Mouse (Mus musculus) ES-E14 (cell line): ENCODE measurements around the gene Gtsf1l. TPM values are rescaled to one million over a fixed set of nuclear protein-coding genes. Genes with fewer than 3 reads are reported as not detected.

ENCODE experiments used
- DNase-seq: peaks from one replicate; pipeline ENCODE4 v3.0.0-alpha.2; 2013; ENCODE audit warnings: low read depth, low spot score
- H3K27ac ChIP-seq: 2 replicates; pipeline ENCODE4 v1.5.1; 2012; ENCODE audit warnings: low read depth, mild to moderate bottlenecking, low read length, moderate library complexity, mixed read lengths; ENCODE audit not compliant: poor library complexity, insufficient read depth, severe bottlenecking
- H3K36me3 ChIP-seq: 2 replicates; pipeline ENCODE4 v1.6.1; 2012; ENCODE audit warnings: mild to moderate bottlenecking, low read length, moderate library complexity, mixed read lengths; ENCODE audit not compliant: control insufficient read depth, poor library complexity, insufficient read depth, severe bottlenecking
- H3K4me1 ChIP-seq, 2 experiments: fragments of 150-350 bp in 1 of 2; sonication (generic) in 1 of 2; 2 replicates each; pipeline ENCODE4 v1.6.1; 2012; ENCODE audit warnings: low read length in 2 of 2, mild to moderate bottlenecking in 1 of 2, mixed read lengths in 1 of 2; ENCODE audit not compliant: control insufficient read depth in 2 of 2, insufficient read depth in 2 of 2, poor library complexity in 1 of 2
- H3K4me3 ChIP-seq, 2 experiments: fragments of 150-350 bp in 1 of 2; sonication (generic) in 1 of 2; 2 replicates each; pipeline ENCODE4 v1.5.1; 2012; ENCODE audit warnings: low read length in 2 of 2, low read depth in 1 of 2, mild to moderate bottlenecking in 1 of 2, mixed read lengths in 1 of 2; ENCODE audit not compliant: insufficient read depth in 1 of 2, poor library complexity in 1 of 2, severe bottlenecking in 1 of 2
- H3K9ac ChIP-seq: 2 replicates; pipeline ENCODE4 v1.6.1; 2012; ENCODE audit warnings: low read depth, mild to moderate bottlenecking, low read length, mixed read lengths; ENCODE audit not compliant: poor library complexity, insufficient read depth, severe bottlenecking
- H3K9me3 ChIP-seq: fragments of 150-350 bp; sonication (generic); 2 replicates; pipeline ENCODE4 v1.6.1; 2012; ENCODE audit warnings: low read depth, mild to moderate bottlenecking, low read length; ENCODE audit not compliant: control insufficient read depth, insufficient read depth
- CHD2 ChIP-seq: IDR thresholded peaks from 2 replicates; pipeline ENCODE4 v1.6.1; 2014; ENCODE audit warnings: mild to moderate bottlenecking, low read depth, low read length, inconsistent platforms
- HCFC1 ChIP-seq: IDR thresholded peaks from 2 replicates; pipeline ENCODE4 v1.6.1; 2012; ENCODE audit warnings: low read length, inconsistent platforms, borderline replicate concordance; ENCODE audit not compliant: insufficient read depth
- MAFK ChIP-seq: IDR thresholded peaks from 2 replicates; pipeline ENCODE4 v1.6.1; 2014; ENCODE audit warnings: mild to moderate bottlenecking, low read depth, low read length, inconsistent platforms; ENCODE audit not compliant: insufficient read depth
- ZC3H11A ChIP-seq: IDR thresholded peaks from 2 replicates; pipeline ENCODE4 v1.6.1; 2012; ENCODE audit warnings: low read depth, mild to moderate bottlenecking, inconsistent platforms, low read length, borderline replicate concordance
- ZNF384 ChIP-seq: IDR thresholded peaks from 2 replicates; pipeline ENCODE4 v1.6.1; 2012; ENCODE audit warnings: low read depth, low read length, inconsistent platforms
- in situ Hi-C, 2 experiments: fragments of 600-800 bp; cut with MboI; formaldehyde crosslinking; loops; one replicate each; pipeline ENCODE4 v1.15.1; 2025; ENCODE audit warnings: low sequenced_read_pairs in 2 of 2, inconsistent platforms in 1 of 2; ENCODE audit not compliant: unreplicated experiment in 2 of 2
- total RNA-seq: library from RNA; depleted of rRNA; stranded (reverse); fragments of 300-350 nt; gene quantifications from 2 replicates; pipeline ENCODE4 v1.2.3, GENCODE M21; 2012

The Gtsf1l gene
- total RNA-seq, 1 experiment, result 25.7 TPM

DNA sequence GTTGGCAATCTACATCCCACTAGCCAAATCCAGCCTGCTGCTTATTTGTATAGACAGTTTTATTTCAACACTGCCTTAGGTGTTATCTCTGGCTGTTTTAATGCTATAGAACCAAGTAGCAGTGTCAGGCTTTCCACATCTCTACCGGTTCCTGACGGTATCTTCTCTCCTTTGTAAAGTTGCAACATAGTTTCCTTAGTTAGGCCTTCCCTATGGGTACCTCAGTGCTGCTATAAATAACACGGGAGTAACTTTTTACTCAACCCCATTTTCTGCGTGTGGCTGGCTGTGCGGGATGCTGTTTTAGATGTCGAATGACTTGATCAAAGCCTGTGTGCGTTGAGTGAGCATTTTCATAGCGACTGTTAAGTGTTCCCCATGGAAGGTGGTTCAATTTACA lies 1.1 kb downstream of the Gtsf1l start:
- Histone ChIP-seq H3K27ac (no peak overlapping the region), H3K9me3 (no peaks in the 10 kb centered on the region), H3K9ac (no peak overlapping the region), H3K4me1 (peaks cover 0 to 11% of the 10 kb centered on the region in 2 experiments; a peak in 1 of 4 replicates), H3K4me3 (no peak overlapping the region), H3K36me3 (peaks cover 30% of the 10 kb centered on the region)
- in situ Hi-C loops, result no loop called here
- no peak for DNase-seq
- TF ChIP-seq ZNF384, result no peak
- no peak for TF ChIP-seq CHD2
- no peak for TF ChIP-seq ZC3H11A
- no peak for TF ChIP-seq MAFK
- no peak for TF ChIP-seq HCFC1

DNA sequence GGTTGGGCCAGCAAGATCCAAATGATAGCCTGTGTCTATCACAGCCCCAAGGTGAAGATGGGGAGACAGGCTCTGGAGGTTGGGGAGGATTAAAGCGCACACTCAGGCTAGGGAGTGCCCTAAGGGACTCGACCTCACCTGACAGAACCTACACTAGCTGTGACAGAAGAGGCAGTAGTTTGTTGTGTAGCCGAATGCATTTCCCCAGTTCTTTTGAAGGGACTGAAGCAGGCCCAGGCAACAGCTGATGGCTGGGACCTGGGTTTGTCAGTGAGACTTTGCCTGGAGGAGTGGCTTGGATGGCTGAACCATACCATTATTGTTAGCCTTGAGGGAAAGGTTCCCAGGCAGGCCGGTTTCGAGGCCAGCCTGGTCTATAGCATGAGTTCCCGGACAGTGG lies 2.6 kb downstream of the Gtsf1l start:
- no peak for DNase-seq
- in situ Hi-C loops, result no loop called here
- H3K27ac ChIP-seq, result peak overlapping the region; percentile 56
- peaks cover 39% of the 10 kb centered on the region for H3K36me3 ChIP-seq
- H3K4me3 ChIP-seq, result no peak overlapping the region
- TF ChIP-seq ZNF384 (no peak), MAFK (no peak), CHD2 (no peak), ZC3H11A (no peak), HCFC1 (no peak)
- no peak overlapping the region for H3K9ac ChIP-seq
- no peaks in the 10 kb centered on the region for H3K9me3 ChIP-seq
- H3K4me1 ChIP-seq, result peaks cover 0 to 15% of the 10 kb centered on the region in 2 experiments; a peak in 1 of 4 replicates

GRCm38 (mm10) chr2:163084519-163084918 lies 3.1 kb downstream of the Gtsf1l start:
- no peak for TF ChIP-seq HCFC1
- TF ChIP-seq ZNF384, result no peak
- no peak for TF ChIP-seq ZC3H11A
- TF ChIP-seq MAFK, result no peak
- TF ChIP-seq CHD2, result no peak
- in situ Hi-C loops, result no loop called here
- H3K9ac ChIP-seq, result no peak overlapping the region

GRCm38 (mm10) chr2:163082591-163082990 lies 5.1 kb downstream of the Gtsf1l start:
- no peak for TF ChIP-seq MAFK
- TF ChIP-seq CHD2, result no peak
- no peak for TF ChIP-seq HCFC1
- no peak for TF ChIP-seq ZNF384
- no peak for TF ChIP-seq ZC3H11A
- no peak for DNase-seq
- H3K36me3 ChIP-seq, result peaks cover 61% of the 10 kb centered on the region
- no peak overlapping the region for H3K4me3 ChIP-seq
- no peaks in the 10 kb centered on the region for H3K9me3 ChIP-seq
- in situ Hi-C loops, result no loop called here
- H3K9ac ChIP-seq, result no peak overlapping the region
- peak overlapping the region; percentile 66 for H3K27ac ChIP-seq
- H3K4me1 ChIP-seq, result peaks cover 0 to 23% of the 10 kb centered on the region in 2 experiments; a peak in 1 of 4 replicates

More at GRCm38 (mm10) chr2:163084519-163084918, 3.1 kb downstream of the Gtsf1l start:
- H3K27ac ChIP-seq, result 0 out of 2 replicates have a peak overlapping the region, but pooled peaks have one; percentile 56
- peaks cover 0 to 17% of the 10 kb centered on the region in 2 experiments; a peak in 1 of 4 replicates for H3K4me1 ChIP-seq
- H3K9me3 ChIP-seq, result no peaks in the 10 kb centered on the region
- peaks cover 45% of the 10 kb centered on the region for H3K36me3 ChIP-seq
- H3K4me3 ChIP-seq, result no peak overlapping the region
- no peak for DNase-seq
